Mouse (Mus musculus) heart, adult 18-20 months (tissue): ENCODE results near the gene Styx. TPM values are rescaled to one million over a fixed set of nuclear protein-coding genes. Genes with fewer than 3 reads are reported as not detected.

ENCODE experiments used
- DNase-seq, 2 experiments: peaks; one replicate each; pipeline ENCODE4 v3.0.0; 2021 to 2022; ENCODE audit warnings: mixed read lengths in 1 of 2
- total RNA-seq, 2 experiments: library from RNA; stranded (reverse); gene quantifications; 2 replicates each; pipeline ENCODE4 v1.2.3; 2021

The Styx gene
- total RNA-seq, 2 experiments from 2014 or later, result 28.0 to 30.0 TPM

GRCm38 (mm10) chr14:45439387-45439786 lies 88.5 kb downstream of the Styx start:
- DNase-seq, result no peak

GRCm38 (mm10) chr14:45441291-45441690 lies 90.4 kb downstream of the Styx start:
- DNase-seq, result no peak

GRCm38 (mm10) chr14:45442781-45443560 lies 92.1 kb downstream of the Styx start:
- DNase-seq, result no peak

- DNase-seq, result no peak
Measured at GRCm38 (mm10) chr14:45444870-45445269, 94.0 kb downstream of the Styx start.

- peak; percentile 64 to 72 for DNase-seq
Measured at GRCm38 (mm10) chr14:45445445-45445844, 94.6 kb downstream of the Styx start.

GRCm38 (mm10) chr14:45446777-45447176 lies 95.9 kb downstream of the Styx start:
- no peak for DNase-seq

GRCm38 (mm10) chr14:45451090-45451489 lies 100.2 kb downstream of the Styx start:
- peak in 1 of 2 experiments; percentile 18 for DNase-seq

GRCm38 (mm10) chr14:45452148-45452547 lies 101.3 kb downstream of the Styx start:
- DNase-seq, result peak; percentile 50 to 59

GRCm38 (mm10) chr14:45452861-45453512 lies 102.1 kb downstream of the Styx start:
- DNase-seq, result peak; percentile 77 to 83

GRCm38 (mm10) chr14:45453538-45454233 lies 102.8 kb downstream of the Styx start:
- peak in 1 of 2 experiments; percentile 55 for DNase-seq

- DNase-seq, result peak; percentile 70 to 75
Measured at GRCm38 (mm10) chr14:45455651-45456501, 105.0 kb downstream of the Styx start.

- DNase-seq, result peak; percentile 69 to 82
Measured at GRCm38 (mm10) chr14:45456502-45456846, 105.6 kb downstream of the Styx start.

GRCm38 (mm10) chr14:45457003-45457402 lies 106.1 kb downstream of the Styx start:
- peak; percentile 82 to 83 for DNase-seq

- no peak for DNase-seq
Measured at GRCm38 (mm10) chr14:45459877-45460276, 109.0 kb downstream of the Styx start.

GRCm38 (mm10) chr14:45460491-45460890 lies 109.6 kb downstream of the Styx start:
- no peak for DNase-seq

- no peak for DNase-seq
Measured at GRCm38 (mm10) chr14:45461945-45462344, 111.1 kb downstream of the Styx start.

GRCm38 (mm10) chr14:45462374-45462773 lies 111.5 kb downstream of the Styx start:
- DNase-seq, result no peak

GRCm38 (mm10) chr14:45462875-45463475 lies 112.1 kb downstream of the Styx start:
- no peak for DNase-seq

- DNase-seq, result peak; percentile 69 to 80
Measured at GRCm38 (mm10) chr14:45463599-45463998, 112.7 kb downstream of the Styx start.

- no peak for DNase-seq
Measured at GRCm38 (mm10) chr14:45464036-45465035, 113.4 kb downstream of the Styx start.
